Mouse (Mus musculus) embryonic fibroblast, embryonic 13.5 days (primary cell): ENCODE data around the gene Acot13. TPM values are rescaled to one million over a fixed set of nuclear protein-coding genes. Genes with fewer than 3 reads are reported as not detected.
"Not testable (repeated sequence)": the region's sequence is repeated elsewhere in the genome, so short reads cannot be mapped to it uniquely, and the experiment has no call there.

Experiments used
- H3K27ac ChIP-seq: 2 replicates; pipeline ENCODE4 v1.5.1; 2012; ENCODE audit warnings: low read length, control low read depth, inconsistent platforms; ENCODE audit not compliant: insufficient read depth
- H3K4me1 ChIP-seq: 2 replicates; pipeline ENCODE4 v1.6.1; 2011; ENCODE audit warnings: low read length; ENCODE audit not compliant: control insufficient read depth, insufficient read depth
- H3K4me3 ChIP-seq: 2 replicates; pipeline ENCODE4 v1.5.1; 2011; ENCODE audit warnings: mild to moderate bottlenecking, control low read depth, low read length; ENCODE audit not compliant: insufficient read depth
- CTCF ChIP-seq: IDR thresholded peaks from 2 replicates; pipeline ENCODE4 v1.5.1; 2011; ENCODE audit warnings: mild to moderate bottlenecking, control low read depth, low read length, moderate library complexity, borderline replicate concordance; ENCODE audit not compliant: insufficient read depth
- POLR2A ChIP-seq: IDR thresholded peaks from 2 replicates; pipeline ENCODE4 v1.6.1; 2011; ENCODE audit warnings: low read depth, mild to moderate bottlenecking, control low read depth, low read length, moderate library complexity
- polyA plus RNA-seq: library from polyadenylated mRNA; stranded (reverse); fragments of >200 nt; gene quantifications from 2 replicates; pipeline ENCODE4 v1.2.4, GENCODE M21; 2011; ENCODE audit warnings: low read depth; ENCODE audit not compliant: missing spikeins, insufficient read length

The Acot13 gene
- polyA plus RNA-seq, 1 experiment: 49.0 TPM

DNA sequence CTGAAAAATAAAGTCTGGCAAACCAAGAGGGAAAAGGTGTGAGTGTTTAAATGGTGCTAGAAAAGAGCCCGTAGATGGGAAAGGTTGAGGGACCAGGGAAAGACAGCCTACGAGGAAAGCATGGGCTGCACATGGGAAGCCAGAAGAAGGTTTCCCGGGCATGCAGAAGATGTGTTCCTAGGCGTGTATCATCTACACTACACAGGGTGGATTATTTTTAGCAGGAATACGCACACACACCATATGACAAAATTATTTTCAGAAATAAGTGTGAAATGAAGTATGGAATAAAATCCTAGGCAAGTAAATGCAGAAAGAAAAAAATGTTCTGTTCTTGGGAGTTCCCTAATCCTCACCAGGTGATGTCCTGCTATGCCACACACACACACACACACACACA, 43.9 kb downstream of the Acot13 start:
- TF ChIP-seq CTCF (no peak), POLR2A (no peak)
- H3K27ac ChIP-seq: no peak overlapping the region
- H3K4me1 ChIP-seq: peaks cover 5% of the 10 kb centered on the region
- no peak overlapping the region for H3K4me3 ChIP-seq

DNA sequence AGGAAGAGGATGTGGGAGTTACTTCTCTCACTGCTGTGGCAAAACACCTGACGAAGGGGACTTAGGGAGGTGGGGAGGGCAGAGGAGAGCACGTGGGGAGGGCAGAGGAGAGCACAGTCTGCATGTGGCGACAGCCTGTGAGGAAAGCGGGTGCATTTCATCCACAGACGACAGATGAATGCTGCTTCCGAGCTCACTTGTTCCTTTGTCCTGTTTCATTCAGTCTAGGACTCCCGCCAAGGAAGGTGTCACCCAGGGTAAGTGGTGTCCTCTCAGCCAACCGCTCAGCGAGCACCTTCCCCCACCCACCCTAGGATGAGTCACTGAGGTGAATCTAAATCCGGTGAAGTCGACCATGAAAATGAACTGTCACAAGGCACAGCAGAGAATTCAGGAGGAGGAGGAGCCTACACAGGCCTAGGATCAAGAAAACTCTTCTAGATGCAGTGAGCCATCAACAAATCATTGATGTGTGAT, 45.3 kb downstream of the Acot13 start:
- Histone ChIP-seq H3K4me3 (no peak overlapping the region), H3K4me1 (peaks cover 5% of the 10 kb centered on the region), H3K27ac (no peak overlapping the region)
- TF ChIP-seq POLR2A (no peak), CTCF (no peak)

DNA sequence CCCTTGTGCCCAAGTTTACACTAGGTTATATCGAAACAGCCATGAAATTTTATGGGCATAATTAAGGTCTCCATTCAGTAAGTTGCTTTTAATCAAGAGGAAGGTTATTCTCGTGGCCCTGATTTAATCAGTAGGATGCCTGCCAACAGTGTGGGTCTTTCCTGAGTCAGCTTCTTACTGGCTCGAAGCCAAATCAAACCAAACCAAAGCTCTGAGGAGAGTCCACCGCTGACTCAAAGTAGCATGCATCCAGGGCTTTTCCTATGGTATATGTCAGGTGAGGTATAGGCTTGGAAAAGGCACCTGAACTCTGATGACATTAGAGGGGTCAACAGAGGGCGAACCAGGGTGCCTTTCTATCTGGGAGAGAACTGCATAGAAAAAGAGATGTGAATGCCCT, 49.4 kb downstream of the Acot13 start:
- no peak for TF ChIP-seq CTCF
- TF ChIP-seq POLR2A: no peak
- Histone ChIP-seq H3K27ac (no peak overlapping the region), H3K4me1 (peaks cover 5% of the 10 kb centered on the region), H3K4me3 (no peak overlapping the region)

DNA sequence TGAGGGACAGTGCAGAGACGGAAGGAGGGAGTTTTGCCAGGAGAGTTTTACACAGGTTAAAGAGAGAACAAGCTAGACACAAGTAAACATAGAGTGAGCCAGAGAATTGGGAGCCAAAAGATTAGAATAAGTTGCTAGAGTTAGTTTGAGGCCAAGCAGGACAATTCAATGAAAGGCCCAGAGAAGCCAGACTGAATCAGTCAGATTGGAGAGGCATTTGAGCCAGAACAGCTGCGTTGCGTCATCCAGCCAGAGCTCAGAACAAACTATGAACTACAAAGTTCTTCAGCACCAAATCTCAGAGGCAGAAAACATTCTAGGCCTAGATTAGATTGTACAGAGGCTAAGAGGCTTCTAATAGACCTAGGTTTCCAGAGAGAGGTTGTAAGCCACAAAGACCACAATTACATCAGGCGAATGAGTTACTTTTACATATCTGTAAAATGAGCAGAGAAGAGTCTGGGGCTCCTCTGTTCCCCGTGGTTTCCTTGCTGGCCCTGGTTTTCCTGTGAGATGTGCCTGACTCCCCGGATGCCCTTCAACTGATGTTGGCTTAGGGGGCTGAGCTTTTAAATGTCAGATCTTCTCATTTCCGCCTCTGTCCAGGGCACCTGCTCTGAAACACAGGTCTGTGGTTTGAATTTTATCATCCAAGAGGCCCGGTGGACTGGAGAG, 52.5 kb downstream of the Acot13 start:
- Histone ChIP-seq H3K27ac (no peak overlapping the region), H3K4me3 (no peak overlapping the region), H3K4me1 (peaks cover 5% of the 10 kb centered on the region)
- TF ChIP-seq CTCF (no peak), POLR2A (no peak)

GRCm38 (mm10) chr13:24778026-24778425, 53.3 kb downstream of the Acot13 start:
- TF ChIP-seq POLR2A (no peak), CTCF (no peak)
- H3K4me1 ChIP-seq: peaks cover 5% of the 10 kb centered on the region

GRCm38 (mm10) chr13:24776146-24776844, 55.0 kb downstream of the Acot13 start:
- Histone ChIP-seq H3K4me3 (no peak overlapping the region), H3K27ac (no peak overlapping the region), H3K4me1 (no peaks in the 10 kb centered on the region)
- TF ChIP-seq CTCF: peak; percentile 60; the same call in 1 of the 2 replicates
- TF ChIP-seq POLR2A: no peak

More at GRCm38 (mm10) chr13:24778026-24778425, 53.3 kb downstream of the Acot13 start:
- Histone ChIP-seq H3K4me3 (no peak overlapping the region), H3K27ac (no peak overlapping the region)

GRCm38 (mm10) chr13:24771482-24771881, 59.9 kb downstream of the Acot13 start:
- H3K4me3 ChIP-seq, H3K4me1 ChIP-seq, H3K27ac ChIP-seq: not testable (repeated sequence)

Other genes starting within 250 kb of the Acot13 start
- 6.0 and 8.1 TPM in 2 replicates for gene Ripor2, start 249.4 kb downstream of the Acot13 start, polyA plus RNA-seq
- gene Armh2, start 90.3 kb downstream of the Acot13 start, polyA plus RNA-seq: not detected in 2 replicates
- gene Gmnn, start 69.6 kb downstream of the Acot13 start, polyA plus RNA-seq: 20.9 and 33.8 TPM in 2 replicates
- 125 and 165 TPM in 2 replicates for gene BC005537, start 29.9 kb downstream of the Acot13 start, polyA plus RNA-seq
- 36.3 and 41.3 TPM in 2 replicates for gene Tdp2, start 139 bp upstream of the Acot13 start, polyA plus RNA-seq
- 0.51 TPM in 1 of 2 replicates, not detected in the other for gene D130043K22Rik, start 13.6 kb upstream of the Acot13 start, polyA plus RNA-seq
- gene Aldh5a1, start 106.1 kb upstream of the Acot13 start, polyA plus RNA-seq: 2.1 and 2.5 TPM in 2 replicates
- gene Gpld1, start 111.6 kb upstream of the Acot13 start, polyA plus RNA-seq: 0.45 and 1.1 TPM in 2 replicates
- gene Mrs2, start 188.8 kb upstream of the Acot13 start, polyA plus RNA-seq: 27.0 and 31.3 TPM in 2 replicates
- gene Dcdc2a, start 224.5 kb upstream of the Acot13 start, polyA plus RNA-seq: not detected in 2 replicates